Mouse (Mus musculus) CD4-positive, CD25-positive, alpha-beta regulatory T cell, adult 4 months (primary cell): ENCODE results near the gene Erv3. TPM values are rescaled to one million over a fixed set of nuclear protein-coding genes. Genes with fewer than 3 reads are reported as not detected.

ENCODE experiments used
- ATAC-seq: one replicate; pipeline ENCODE4 v1.8.0; 2017
- polyA plus RNA-seq, 2 experiments: library from polyadenylated mRNA; unstranded; fragments of 100-300 nt; shearing (Covaris generic); gene quantifications; one replicate each; pipeline ENCODE4 v1.2.1; 2017

Erv3 gene
- polyA plus RNA-seq, result not detected

DNA sequence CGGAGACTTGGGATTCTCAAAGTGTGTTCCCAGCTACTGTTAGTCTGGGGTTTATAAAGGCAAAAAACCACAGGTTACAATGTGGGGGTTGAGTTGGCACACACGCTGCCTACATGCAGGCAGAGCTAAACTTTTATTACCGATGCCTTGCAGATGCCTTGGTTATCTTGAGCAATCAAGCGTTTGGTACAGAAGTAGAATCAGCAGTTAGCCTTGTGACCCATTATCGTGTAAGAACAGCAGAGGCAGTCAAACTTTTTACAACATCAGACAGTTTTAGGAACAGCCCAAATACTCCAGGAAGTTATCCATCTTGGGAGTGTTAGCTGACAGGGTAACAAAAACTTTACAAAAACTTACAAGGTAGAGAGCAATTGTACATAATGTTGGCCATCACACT lies at the start of gene Erv3:
TSS of gene Erv3 (minus strand) at position 27 of the 400 bp plus-strand sequence.
- ATAC-seq, result no peak

DNA sequence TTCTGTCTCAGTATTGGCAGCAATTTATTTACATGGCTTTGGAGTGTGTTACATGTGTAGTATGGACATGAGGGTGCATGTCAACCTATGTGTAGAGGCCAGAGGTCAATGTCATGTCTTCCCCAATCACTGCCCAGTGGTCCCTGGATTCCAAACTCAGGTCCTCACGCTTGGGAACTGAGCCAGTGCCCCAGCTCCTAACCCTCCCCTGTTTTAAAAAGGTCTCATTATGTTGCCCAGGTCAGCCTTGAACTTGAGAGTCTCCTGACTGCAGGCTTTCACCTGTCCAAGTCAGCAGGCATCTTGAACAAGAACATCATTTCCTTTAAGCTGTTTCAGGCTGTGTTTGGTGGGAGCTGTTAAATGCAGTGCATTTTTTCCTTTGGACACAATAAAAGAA lies 49.4 kb upstream of the Erv3 start:
- no peak for ATAC-seq

DNA sequence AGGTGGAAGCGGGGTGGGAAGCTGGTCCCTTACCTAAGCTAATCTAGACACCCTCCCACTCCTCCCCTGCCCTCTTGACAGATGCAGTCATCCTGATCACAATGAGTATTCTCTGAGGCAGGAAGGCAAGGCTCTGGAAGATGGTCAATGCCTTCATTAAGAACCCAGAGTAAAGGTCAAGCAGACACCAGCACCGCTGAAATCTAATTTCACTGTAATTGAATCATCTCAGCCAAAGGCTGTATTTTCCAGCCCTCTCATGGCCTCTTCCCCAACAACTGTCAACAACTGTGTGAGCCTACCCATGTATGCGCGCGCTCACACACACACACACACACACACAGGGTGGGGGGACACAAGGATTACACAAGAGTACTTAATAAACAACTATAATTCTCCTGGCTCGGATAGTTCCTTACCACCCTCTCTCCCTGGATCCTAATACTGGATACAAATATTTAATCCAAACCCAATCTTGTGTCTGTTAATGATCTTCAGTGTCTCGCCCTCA lies 48.9 kb upstream of the Erv3 start:
- ATAC-seq, result no peak

DNA sequence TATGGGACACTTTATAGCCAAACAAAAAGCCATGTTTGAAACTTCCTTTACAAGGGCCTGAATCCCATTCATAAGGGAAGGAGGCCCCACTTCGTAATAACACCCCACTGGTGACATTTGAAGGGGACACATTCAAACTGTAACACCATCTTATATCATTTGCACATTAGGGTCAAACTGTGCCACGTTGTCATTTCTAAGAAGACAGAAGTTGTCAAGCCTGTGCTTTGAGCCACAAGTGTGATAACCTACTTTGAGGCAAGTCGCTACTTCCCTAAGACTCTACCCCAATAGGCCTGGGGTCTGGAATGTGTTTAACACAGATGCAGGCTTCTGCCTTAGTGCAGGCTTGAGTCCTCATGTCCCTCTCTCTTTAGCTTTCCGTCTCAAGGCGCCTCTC lies 47.8 kb upstream of the Erv3 start:
- no peak for ATAC-seq

DNA sequence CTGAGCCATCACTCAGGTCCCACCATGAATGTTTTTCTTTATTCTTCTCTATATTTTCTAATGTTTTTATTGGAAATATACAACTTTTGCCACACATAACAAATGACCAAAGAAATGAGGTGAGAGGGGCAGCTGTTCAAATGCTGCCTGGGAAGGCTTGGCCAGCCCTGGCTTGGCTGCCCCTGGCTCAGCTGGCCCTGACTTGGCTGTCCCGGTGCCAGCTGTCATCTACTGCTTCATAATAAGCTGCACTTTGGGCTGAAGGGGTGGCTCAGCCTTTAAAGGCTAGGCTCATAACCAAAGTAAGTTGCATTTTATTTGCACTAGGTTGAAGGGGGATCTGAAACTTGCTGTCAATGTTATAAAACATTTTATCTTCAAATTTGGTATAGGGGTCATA lies 47.3 kb upstream of the Erv3 start:
- no peak for ATAC-seq

DNA sequence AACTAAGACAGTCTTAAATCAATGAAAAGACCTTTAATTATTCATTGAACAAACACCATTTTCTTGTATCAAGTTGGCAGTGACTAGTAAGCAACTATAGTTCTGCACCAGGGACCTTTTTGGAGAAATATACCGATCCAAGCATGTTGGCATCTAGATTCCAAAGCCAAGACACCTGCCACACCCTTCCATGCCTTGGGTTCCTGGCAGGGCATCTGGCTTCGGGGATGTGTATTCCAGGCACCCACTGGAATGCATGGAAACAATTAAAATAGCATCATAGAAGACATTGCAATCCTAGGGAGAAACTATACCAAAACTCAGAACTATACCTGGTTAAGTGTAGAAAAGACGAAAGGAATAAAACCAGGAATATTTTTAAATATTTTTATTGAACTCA lies 46.7 kb upstream of the Erv3 start:
- ATAC-seq, result no peak

DNA sequence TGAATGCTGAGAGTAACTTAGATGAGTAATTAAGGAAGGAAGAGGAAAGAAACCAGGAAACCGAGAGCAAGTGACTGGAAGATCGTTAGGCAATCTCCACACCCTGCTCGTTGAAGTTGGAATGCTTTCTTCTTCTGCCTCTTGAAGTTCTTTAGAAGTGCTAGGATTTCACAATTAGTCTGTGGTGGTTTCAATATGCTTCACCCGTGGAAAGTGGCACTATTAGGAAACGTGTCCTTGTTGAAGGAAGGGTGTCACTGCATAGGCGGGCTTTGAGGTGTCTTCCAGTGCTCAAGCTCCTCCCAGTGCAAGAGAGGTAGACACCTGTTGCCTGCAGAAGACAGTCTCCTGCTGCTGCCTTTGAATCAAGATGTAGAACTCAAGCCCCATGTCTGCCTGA lies 46.2 kb upstream of the Erv3 start:
- no peak for ATAC-seq

DNA sequence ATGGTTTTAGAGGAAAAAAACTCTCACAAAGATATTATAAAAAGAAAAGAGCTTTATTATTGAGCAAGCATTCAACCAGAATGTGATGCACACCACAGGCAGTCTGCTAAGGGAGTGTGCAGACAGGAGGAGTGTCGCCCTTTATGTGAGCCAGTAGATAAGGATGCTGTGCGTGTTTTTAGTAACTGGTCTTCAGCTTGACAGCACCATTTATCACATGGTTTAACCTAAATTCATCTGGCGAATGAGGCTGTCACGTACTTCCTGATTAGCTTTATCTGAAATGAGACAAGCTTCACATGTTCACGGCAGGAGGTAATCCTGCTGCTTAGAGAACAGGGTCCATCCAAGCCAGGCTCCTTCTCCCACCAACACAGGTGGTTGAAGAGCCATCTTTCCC lies 45.5 kb upstream of the Erv3 start:
- no peak for ATAC-seq

DNA sequence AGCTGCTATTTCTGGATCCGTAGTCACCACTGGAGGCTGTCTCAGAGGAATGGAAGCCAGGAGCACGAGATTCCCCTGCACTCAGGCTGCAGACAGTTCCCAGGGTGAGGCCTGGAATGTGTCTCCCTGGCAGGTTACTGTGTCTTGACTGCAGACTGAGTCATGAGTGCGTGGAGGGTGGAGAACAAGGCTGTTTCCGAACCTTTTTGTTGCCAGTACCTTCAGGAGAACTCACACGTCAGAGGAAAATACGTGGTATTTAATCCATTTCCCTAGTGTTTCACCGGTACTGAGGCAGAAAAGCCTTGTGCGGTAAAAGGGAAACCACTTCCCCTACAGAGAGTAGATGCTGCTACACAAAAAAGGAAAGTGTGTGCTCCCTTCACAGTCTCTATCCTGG lies 43.3 kb upstream of the Erv3 start:
- ATAC-seq, result peak; percentile 86

DNA sequence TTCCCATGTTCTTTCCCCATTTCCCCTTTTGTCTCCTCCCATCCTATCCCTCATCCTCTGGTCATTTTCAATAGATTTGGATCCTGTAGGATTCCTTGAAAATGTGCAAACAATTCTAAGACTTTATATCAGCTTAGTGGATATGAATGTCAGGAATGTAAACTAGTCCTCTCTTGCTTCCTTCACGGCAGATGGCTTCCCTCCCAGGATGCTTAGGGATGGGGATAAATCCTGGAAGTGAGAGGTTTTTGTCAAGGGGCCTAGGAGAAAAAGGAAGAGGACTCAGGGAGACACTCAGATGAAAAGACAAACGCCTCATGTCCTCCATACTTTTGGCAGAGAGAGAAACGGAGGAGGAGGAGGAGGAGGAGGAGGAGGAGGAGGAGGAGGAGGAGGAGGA lies 42.9 kb upstream of the Erv3 start:
- ATAC-seq, result no peak

DNA sequence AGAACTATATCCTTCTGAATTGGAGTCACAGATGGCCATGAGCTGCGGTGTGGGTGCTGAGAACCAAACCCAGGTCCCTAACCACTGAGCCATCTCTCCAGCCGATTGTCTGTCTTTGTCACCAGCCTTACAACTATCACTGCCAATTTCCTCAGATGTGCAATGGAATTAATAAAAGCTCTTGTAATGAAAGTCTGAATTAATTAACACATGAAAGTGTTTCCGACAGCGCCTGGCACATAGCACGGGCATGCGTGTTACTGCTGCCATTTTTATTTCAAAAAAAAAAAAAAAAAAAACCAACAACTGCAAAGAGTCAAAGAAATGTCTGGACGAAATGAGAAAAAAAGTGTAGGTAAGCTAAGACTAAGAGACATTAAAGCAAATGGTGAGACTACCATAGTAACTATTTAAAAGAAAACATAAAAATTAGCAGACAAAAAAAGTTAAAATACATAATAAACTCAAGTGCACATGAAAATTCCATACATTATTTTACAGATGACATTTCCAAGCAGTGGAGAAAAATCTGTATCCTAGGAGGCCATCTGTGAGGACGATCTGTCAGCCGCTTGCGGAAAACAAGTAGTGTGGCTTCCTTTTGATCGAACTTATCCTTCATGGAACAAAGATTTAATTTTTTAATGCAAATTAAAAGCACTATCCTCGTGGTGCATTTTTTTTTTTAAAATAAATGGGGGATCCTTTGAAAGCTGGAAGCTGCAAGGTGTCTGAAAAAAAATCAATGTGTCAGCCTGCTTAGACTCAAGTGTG lies 38.0 kb upstream of the Erv3 start:
- no peak for ATAC-seq

DNA sequence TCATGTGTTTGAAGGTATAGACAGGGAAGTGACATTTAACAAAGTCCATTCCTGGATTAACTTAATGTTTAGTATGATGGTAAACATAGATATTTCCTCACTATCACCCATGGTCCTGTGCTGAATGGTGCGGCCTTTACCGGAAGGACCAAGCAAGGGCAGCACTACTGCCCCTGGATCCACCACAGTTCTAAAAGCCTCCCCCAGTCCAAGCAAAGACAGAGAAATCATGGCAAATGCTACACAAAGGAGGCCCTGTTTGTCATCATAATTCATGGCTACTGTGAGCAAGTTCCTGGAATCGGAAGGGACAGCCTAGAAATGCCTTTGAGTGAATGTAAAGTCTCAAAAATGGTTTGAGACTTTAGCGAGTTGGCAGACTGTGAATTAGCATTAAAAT lies 36.5 kb upstream of the Erv3 start:
- no peak for ATAC-seq

DNA sequence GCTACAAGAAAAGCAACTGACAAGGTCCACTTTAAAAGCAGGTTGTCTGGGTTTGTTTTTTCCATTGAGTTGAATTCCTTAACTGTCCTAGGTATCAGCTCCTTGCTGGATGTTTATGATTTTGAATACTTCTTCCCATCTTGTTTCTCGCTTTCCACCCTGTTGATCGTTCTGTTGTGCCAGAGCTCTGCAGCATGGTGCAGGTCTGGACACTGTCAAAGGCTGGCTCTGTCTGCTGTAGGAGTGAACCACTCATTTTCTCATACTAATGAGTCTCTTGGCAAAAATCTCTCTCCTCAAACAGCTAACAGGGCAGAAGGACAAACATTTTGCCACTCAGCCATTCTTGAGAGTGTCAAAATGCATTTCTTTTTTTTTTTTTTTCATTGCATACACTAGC lies 35.6 kb upstream of the Erv3 start:
- ATAC-seq, result no peak

DNA sequence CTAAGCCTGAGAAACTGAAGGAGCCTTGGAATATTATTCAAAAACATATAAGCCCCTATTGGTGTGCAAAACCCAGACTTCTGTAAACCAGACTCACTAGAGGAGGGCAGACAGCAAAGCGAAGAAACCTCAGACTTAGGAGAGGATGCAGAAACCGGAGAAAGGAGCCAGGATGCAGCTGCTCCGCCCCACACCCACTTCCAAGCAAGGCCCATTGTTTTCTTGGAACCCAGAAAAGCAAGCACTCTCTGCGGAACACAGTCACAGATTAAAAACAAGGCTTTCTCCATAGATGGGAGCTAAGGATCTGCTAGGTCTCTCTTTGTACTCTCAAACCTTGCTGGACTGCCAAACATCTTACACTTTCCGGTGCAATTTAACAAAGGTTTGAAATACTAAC lies 33.0 kb upstream of the Erv3 start:
- no peak for ATAC-seq

DNA sequence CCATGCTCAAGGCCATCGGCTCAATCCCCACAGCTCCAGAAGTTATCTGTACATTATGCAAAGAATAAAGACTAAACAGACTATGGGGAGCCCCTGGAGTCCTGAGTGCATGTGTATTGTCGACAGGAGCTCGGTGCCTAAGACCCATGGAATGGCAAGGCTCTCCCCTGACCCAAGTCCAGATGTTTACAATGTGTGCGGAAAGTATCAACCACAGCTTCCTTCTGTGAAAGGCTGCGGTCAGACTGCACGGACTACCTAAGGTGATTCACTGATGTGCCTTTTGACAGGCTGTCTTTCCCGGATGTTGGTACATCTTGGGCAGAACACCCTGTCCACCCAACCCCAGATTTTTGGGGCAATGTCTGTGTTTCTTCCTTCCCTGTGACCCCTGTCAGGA lies 28.7 kb upstream of the Erv3 start:
- no peak for ATAC-seq

DNA sequence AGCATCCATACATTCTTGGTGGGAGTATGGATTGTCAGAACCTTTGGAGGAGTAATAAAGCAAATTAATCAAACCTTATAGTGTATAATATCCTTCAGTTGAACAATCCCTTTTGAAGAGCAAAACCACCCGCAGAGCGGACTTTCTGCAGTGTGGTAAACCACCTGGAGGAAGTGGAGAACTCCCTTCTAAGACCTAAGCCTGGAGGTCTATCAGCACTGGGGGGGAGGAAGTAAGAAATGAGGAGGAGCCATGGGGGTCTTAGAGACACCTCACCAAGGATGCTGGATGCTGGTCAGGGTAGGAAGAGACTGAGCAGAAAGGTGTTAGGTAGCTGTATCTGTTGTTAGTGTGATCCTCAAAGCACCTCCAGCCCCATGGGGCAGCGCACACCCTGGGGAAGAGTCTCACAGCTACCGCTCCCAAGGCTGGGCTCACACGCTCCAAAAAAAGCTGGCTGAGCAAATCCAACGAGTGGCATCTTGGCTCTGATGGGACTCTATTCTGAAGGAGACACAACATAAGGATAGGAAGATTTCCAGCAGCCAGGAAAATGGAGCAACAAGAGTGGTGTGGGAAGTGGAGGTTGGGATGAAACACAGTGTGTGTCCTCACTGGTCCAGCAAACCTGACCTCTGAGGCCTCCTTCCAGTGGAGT lies 27.1 kb upstream of the Erv3 start:
- ATAC-seq, result no peak

DNA sequence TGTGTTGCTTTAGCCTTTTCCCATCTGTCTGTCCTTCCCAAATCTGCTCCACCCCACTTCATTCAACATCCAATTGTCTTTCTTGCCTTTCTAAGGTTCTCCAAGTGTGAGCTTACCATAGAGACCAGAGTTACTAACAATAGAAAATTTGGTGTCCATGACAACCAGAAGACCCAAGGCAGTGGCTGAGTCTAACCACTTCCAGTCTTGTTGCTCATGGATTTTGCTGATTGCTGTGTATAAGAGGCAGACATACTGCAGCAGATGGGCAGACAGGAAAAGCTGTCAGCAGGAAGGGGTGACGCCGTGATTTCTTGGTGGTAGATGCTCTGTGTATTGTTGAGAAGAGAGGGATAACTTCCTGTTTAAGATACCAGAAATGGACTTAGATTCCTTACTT lies 23.6 kb upstream of the Erv3 start:
- ATAC-seq, result no peak

DNA sequence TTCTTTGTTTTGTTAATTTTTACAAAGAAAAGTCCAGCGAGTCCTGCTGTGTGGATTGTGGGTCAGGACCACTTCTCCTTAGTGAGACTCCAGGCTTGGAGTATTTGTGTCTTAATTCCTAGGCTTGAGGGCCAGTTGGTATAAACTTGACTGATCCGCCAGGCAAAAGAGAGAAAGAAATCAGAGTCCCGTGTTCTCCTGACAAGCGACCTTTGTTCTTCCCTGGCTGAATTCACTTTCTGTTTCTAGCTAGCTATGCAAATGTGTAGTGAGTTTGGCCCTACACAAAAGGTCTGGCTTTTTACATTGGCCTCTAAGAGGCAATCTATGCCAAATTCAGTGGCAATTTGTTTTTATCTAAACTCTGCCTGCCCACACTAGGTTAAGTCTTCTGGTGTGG lies 22.2 kb upstream of the Erv3 start:
- no peak for ATAC-seq

DNA sequence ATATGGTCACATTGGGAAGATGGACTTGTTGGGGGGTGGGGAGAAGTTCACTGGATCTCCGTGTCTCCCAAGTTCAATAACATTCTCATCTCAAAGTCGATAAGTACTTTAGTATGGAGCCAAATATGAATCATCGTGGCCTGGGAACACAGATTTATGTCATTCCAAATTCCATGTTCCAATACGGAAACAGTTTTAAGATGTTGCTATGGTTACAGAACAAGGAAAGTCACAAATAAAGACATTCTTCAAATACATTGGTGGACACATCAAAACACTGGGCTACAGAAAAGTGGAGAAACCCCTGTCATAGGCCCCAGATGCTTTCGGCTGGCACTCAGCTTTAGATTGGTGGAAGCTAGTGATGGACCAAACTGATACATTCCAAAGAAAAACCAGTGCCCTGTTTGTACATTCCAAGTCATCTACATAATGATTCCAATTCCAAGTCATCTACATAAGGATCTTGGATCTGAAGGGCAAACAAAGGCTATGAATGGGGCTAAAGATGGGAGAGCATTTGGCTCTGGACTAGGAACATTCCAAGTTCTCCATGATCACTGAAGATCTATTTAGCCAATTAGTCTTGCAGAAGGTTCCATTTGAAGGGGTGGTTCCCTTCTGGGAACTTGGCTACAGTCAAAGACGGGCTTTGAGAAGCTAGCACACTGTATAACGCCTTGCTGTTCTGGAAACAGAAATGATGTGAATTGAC lies 17.2 kb upstream of the Erv3 start:
- ATAC-seq, result no peak

DNA sequence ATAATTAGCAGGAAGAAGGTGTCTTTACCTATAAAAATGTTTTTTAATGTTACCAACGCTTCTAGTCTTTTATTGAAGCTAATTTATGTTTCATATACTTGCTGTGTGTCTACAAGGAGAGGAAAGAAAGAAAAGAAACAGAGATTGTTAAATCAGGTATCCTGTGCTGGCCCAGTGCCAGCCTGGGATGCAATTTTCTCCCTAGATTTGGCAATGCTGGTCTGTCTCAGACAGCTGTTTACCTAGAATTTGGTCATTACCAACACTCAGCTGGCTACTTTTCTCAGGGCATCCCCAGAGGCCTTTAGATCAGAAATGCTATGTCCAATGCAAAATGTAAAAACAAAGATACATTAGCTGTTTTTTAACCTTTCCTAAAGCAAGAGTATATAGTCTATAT lies 13.8 kb upstream of the Erv3 start:
- ATAC-seq, result no peak

DNA sequence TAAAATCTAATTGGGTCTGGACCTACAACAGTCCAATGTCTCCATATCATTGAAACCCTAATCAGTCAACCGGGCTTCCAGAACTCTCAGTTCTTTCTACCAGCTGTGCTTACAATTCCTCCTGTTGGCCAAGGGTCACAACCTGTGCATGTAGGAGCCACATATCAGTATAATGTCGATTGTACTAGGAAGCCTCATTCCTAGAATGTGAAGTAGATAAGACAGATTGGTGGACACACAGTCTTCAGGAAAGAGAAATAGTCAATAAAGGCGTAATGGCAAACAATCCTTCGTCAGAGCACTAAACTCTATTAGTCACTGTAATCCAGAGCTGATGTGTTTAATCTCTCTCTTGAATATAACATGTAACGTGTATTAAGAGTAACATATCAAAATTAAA lies 9.4 kb upstream of the Erv3 start:
- no peak for ATAC-seq

DNA sequence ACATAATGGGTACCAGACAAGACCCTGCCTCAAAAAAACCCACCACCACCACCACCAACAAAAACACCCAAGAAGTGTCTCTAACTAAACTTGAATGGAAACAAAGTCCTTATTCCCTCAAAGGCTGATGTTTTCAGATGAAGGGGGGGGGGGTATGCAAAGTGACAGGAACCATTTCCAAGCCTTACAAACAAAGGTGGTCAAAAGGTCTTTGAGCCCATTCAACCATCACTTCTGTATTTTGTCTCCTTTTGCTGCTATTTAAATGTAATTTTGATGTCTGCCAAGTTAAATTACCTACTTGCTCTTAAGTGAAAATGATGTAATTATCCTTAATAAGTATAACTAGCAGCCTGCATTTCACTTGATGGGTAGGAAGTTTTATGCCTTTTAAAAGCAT lies 7.1 kb upstream of the Erv3 start:
- no peak for ATAC-seq

DNA sequence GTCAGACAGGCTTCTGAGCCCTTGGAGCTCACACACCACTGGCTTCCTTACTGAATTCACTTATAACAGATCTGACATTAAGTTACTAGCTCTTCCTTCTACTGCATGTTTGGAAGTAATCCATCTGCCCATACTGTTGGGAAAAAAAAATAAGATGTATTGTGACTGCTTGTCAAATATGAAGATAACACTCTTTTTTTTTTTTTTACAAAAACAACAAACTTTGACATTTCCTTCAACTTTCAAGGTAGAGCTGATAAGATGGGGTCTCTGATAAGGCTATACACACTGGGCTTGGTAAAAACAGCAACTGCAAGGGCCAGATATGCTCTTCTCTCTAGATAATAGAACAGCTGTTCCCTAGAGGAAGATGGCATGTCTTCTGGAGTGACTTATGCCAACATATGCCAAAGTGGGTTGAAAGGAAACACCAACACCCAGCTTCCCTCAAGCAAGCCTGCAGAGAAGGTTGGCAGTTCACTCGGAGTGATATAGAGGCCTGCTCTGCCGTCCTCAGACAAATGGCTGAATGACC lies 4.8 kb upstream of the Erv3 start:
- ATAC-seq, result no peak

DNA sequence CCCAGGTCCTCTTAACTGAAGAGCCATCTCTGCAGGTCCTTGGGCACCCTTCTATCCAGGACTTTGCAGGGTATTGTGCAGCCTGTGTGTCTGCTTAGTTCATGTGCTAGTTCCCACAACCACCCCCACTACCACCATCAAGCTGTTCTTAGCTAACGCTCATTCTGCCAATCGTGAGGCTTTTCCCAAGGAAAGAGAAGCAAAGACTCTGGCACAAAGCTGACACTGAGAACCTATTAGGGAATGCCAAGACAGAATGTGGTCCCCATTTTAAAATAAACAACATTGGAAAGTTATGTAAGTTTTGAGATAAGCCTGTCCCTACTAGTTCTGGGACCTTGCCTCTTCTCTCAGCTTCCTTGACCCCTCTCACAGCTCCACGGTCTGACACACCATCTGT lies 3.9 kb upstream of the Erv3 start:
- ATAC-seq, result no peak
